Mouse (Mus musculus) erythroid progenitor cell, adult 5-6 weeks (primary cell): ENCODE data around the gene Stxbp2. TPM values are rescaled to one million over a fixed set of nuclear protein-coding genes. Genes with fewer than 3 reads are reported as not detected.
A peak's percentile ranks its signal among the peaks of the same experiment; 100 is the strongest.

Experiments used
- ATAC-seq: replicated peaks from 2 replicates; pipeline ENCODE4 v1.8.0; 2016; ENCODE audit warnings: moderate number of reproducible peaks, mild to moderate bottlenecking, moderate TSS enrichment, inconsistent platforms; ENCODE audit not compliant: poor library complexity, low FRiP score, severe bottlenecking
- total RNA-seq, 2 experiments: library from RNA; stranded (forward) in 1 of 2; stranded (reverse) in 1 of 2; fragments of 150-400 nt in 1 of 2; fragments of 186-747, 209-891 nt in 1 of 2; gene quantifications; 2 replicates each; pipeline versions ENCODE4 v1.2.3 to v1.2.4; 2015 to 2017; ENCODE audit warnings: low replicate concordance in 2 of 2

The Stxbp2 gene
- total RNA-seq, 2 experiments from 2014 or later = 32.7 to 49.1 TPM

- no peak for ATAC-seq
Observed at GRCm38 (mm10) chr8:3626971-3627370, 3.8 kb upstream of the Stxbp2 start.

GRCm38 (mm10) chr8:3628014-3628413 is 2.7 kb upstream of the Stxbp2 start:
- ATAC-seq = no peak

- no peak for ATAC-seq
Observed at GRCm38 (mm10) chr8:3631478-3631875, 722 bp downstream of the Stxbp2 start.

GRCm38 (mm10) chr8:3645804-3646203 is 15.0 kb downstream of the Stxbp2 start:
- ATAC-seq = peak; percentile 81

- no peak for ATAC-seq
Observed at GRCm38 (mm10) chr8:3646824-3647531, 16.2 kb downstream of the Stxbp2 start.

GRCm38 (mm10) chr8:3647561-3647960 is 16.8 kb downstream of the Stxbp2 start:
- ATAC-seq = no peak

GRCm38 (mm10) chr8:3648268-3648667 is 17.5 kb downstream of the Stxbp2 start:
- no peak for ATAC-seq

- ATAC-seq = no peak
Observed at GRCm38 (mm10) chr8:3648990-3649389, 18.2 kb downstream of the Stxbp2 start.

GRCm38 (mm10) chr8:3652845-3653244 is 22.1 kb downstream of the Stxbp2 start:
- no peak for ATAC-seq

GRCm38 (mm10) chr8:3654726-3655508 is 24.2 kb downstream of the Stxbp2 start:
- ATAC-seq = no peak

GRCm38 (mm10) chr8:3655526-3655925 is 24.8 kb downstream of the Stxbp2 start, which contains the start of gene Retn:
Gene Retn, plus strand, starts transcription at chr8:3655770.
- ATAC-seq = no peak

- no peak for ATAC-seq
Observed at GRCm38 (mm10) chr8:3656725-3657381, 26.1 kb downstream of the Stxbp2 start.

- no peak for ATAC-seq
Observed at GRCm38 (mm10) chr8:3660889-3661288, 30.1 kb downstream of the Stxbp2 start.

- ATAC-seq = no peak
Observed at GRCm38 (mm10) chr8:3664405-3664804, 33.6 kb downstream of the Stxbp2 start.

- no peak for ATAC-seq
Observed at GRCm38 (mm10) chr8:3665507-3665906, 34.8 kb downstream of the Stxbp2 start, which contains the start of gene Mcemp1. Gene Mcemp1, plus strand, starts transcription at chr8:3665754.

- no peak for ATAC-seq
Observed at GRCm38 (mm10) chr8:3670388-3670787, 39.6 kb downstream of the Stxbp2 start.

- ATAC-seq = peak; percentile 54; the same call in 1 of the 2 replicates
Observed at GRCm38 (mm10) chr8:3671980-3672491, 41.3 kb downstream of the Stxbp2 start, which contains the start of gene Fcor. Gene Fcor, minus strand, starts transcription at chr8:3672362.

GRCm38 (mm10) chr8:3674671-3675070 is 43.9 kb downstream of the Stxbp2 start:
- no peak for ATAC-seq

- peak; percentile 94 for ATAC-seq
Observed at GRCm38 (mm10) chr8:3676131-3676992, 45.6 kb downstream of the Stxbp2 start, which contains the start of gene Trappc5. Gene Trappc5, plus strand, starts transcription at chr8:3676299.
